Mouse (Mus musculus): ENCODE results near the gene Stradb. TPM values are rescaled to one million over a fixed set of nuclear protein-coding genes. Genes with fewer than 3 reads are reported as not detected.

Stradb gene
- polyA plus RNA-seq, 1 experiment from 2014 or later: 45.2 TPM

Other genes with a start within 250 kb of the Stradb start
- gene Casp8, start 178.1 kb upstream of the Stradb start, polyA plus RNA-seq (2016; fragmentation: Nextera tagmentation; extraction: Ambion mirVana): 11.3 and 13.5 TPM in 2 replicates
- gene Trak2, start 92 bp upstream of the Stradb start, polyA plus RNA-seq (2016; fragmentation: Nextera tagmentation; extraction: Ambion mirVana): 18.5 and 18.9 TPM in 2 replicates
- gene C2cd6, start 121.4 kb downstream of the Stradb start, polyA plus RNA-seq (2016; fragmentation: Nextera tagmentation; extraction: Ambion mirVana): 0.19 TPM in 1 of 2 replicates, not detected in the other
- 39.9 and 45.1 TPM in 2 replicates for gene Tmem237, start 146.9 kb downstream of the Stradb start, polyA plus RNA-seq (2016; fragmentation: Nextera tagmentation; extraction: Ambion mirVana)
- gene Mpp4, start 189.9 kb downstream of the Stradb start, polyA plus RNA-seq (2016; fragmentation: Nextera tagmentation; extraction: Ambion mirVana): 0.42 and 0.46 TPM in 2 replicates